Mouse (Mus musculus) urinary bladder, adult 18-20 months (tissue): Measurements from ENCODE around the gene Psmd7.

Experiments
- DNase-seq, 2 experiments: peaks; one replicate each; pipeline ENCODE4 v3.0.0; 2022; ENCODE audit warnings: low spot score in 2 of 2, mixed read lengths in 2 of 2

Psmd7 gene

DNA sequence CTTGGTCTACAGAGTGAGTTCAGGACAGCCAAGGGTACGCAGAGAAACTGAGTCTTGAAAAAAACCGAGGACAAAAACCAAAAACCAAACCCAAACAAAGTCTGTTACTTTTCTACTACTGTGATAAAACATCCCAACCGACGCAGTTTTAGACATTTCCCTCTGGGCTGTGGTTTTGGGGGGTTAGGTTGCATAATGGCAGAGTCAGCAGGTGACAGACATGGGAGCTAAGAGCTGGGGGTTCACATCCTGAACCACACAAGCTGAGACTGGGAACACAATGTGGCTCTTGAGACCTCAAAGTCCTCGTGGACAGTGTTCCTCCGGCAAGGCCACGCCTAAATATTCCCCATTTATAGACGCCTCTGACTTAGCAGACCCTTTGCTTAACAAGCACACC lies 10.1 kb downstream of the Psmd7 start:
- no peak for DNase-seq

DNA sequence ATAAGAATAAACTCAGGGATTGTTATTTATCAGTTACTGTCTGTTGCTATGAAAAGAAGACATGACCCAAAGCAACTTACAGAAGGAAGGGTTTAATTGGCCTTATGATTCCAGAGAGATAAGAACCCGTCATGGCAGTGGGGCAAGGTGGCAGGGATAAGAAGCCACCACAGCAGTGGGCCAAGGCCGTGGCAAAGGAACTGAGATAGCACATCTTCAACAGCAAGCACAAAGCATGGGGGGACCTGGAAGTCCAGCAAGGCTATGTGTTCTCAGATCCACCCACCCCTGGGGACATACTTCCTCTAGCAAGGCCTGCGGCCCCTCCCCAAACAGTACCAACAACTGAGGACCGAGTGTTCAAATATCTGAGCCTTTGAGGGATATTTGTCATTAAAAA lies 10.6 kb downstream of the Psmd7 start:
- no peak for DNase-seq

DNA sequence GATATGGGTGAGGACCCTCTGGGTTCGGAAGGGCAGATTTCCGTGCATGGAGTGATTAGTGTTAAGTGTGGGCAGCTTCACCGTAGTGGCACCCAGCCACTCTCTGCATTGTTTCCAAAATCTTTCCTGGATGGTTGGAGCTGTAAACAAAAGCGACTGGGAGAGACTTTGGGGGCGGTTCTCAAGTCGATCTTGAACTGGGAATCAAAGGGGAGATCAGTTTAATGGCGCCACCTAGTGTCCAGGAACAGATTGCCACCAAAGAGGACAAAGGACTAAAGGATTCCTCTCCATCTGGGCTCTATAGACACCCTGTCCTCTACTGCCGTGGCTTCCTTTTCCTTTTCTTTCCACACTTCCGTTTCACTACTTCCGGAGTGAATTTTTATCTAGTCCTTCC lies 11.6 kb downstream of the Psmd7 start:
- DNase-seq, result peak; percentile 37 to 56

DNA sequence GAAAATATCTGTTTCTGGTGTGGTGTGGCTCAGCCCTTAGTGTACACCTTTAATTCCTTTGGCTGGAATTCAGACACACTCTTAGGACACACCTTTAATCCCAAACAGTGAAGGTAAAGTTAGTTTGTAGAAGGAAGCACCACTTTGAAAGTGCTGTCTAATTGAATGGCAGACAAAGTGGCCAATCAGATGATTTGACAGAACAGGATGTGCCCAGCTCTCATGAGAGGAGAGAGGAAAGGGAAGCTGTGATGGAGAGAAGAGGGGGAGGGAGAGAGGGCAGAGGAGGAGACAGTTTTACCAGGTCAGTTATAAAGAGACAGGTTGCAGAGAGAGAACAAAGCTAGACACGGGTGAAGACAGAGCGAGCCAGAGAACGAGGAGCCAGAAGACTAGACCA lies 13.5 kb downstream of the Psmd7 start:
- DNase-seq, result no peak

DNA sequence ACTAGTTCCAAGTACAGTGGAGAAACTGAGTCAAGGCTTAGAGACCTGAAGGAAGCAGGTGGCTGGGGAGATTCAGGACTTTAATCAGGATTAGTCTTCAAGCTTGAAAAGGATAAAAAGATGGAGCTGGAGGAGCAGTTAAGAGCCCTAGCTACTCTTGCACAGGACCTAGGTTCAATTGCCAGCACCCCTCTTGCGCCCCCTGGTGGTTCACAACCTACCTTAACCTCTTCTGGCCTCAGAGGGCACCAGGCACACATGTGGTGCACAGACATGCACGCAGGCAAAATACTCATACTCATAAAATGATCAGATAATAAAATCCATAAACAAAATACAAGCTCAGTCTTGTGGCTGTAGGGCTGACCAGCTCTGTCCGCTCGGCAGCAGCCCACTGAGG lies 15.8 kb downstream of the Psmd7 start:
- DNase-seq, result peak; percentile 26 to 31

DNA sequence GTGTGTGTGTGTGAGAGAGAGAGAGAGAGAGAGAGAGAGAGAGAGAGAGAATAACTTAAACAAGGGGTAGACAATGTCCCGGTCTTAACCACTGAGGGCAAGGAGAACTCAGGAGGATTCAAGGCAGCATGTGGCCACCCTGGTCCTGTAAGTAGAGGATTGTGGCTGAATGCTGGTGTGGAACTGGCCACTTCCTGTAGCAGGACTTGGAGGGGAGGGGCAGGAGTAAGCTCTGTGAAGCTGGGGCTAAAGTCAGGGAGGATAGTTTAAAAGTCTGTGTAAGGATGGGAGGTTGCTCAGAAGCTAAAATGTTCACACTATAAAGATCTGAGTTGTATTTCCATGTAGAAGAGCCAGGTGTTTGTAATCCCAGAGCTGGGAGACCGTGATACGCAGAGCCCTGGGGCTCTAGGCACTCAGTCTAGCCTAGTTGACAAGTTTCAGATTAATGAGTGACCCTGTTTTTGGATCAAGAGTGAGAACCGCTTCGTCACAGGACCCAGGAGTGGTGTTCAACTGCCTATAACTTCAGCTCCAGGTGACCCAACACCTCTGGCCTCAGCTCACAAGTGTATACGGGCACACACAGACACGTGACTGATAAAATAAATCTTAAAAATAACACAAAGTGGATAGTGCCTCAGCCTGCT lies 16.7 kb downstream of the Psmd7 start:
- no peak for DNase-seq

DNA sequence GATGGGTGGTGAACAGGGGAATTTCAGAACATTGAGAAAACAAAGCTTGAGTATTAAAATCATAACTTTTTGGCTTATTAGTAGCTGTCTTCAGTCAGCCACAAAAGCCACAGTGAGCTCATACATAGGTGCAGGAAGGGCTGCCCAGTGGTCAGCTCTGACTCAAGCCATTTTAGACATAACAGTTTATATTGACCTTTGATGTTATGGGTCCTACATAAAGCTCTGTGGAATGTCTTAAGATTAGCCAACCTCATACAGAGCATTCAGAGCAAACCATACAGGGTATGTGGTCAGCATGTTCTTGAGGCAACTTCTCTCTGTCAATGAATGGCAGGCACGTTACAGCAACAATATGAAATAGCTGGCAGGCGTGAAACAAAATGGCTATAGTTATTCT lies 17.2 kb downstream of the Psmd7 start:
- no peak for DNase-seq

DNA sequence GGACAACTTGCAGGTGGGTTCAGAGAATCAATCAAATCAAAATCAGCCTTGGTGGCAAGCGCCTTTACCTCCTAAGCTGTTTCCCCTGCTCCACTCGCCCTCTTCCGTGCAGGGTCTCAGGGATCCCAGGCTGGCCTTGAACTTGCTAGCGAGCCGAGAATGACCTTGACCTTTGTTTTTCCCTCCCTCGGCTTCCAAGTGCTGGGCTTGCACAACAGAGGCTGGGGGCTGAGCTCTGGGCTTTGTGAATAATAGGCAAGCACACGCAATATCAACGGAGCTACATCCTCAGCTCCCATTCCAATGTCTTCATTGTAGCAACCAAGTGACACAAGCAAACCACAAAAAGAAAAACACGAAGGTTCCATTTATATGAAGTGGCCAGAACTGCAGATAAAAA lies 26.1 kb downstream of the Psmd7 start:
- DNase-seq, result no peak

DNA sequence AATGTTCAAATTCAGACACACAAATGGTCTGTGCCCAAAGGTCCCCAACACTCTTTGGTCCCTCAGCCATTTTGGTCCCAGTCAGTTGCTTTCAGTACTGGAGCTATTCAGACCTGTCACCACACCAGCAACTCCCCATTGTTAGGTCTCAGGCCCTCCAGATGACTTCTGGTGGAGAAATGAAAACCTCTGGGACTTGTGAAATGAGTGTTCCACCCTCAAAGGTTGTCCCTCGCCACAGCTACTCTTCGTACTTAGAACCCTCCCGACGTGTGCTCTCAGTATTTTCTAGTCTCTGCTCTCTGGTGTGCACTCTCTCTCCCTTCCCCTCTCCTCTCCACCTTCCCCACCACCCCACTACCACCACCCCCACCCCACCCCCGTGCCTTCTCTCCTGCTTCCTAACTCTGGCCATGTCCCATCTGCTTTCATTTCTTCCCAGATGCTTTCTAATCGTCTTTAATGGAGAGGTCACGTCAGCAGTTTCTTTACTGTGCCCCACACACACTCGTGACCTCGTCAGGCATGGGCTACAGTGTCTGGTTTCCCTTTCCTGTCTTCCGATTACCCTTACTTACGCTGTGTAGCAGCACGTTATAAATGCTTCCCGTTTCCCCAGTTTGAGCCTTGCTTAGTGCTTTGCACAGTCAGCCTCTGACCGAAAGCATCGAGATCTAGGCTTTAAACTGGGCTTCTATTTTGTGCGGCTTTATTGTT lies 27.3 kb downstream of the Psmd7 start:
- DNase-seq, result no peak

DNA sequence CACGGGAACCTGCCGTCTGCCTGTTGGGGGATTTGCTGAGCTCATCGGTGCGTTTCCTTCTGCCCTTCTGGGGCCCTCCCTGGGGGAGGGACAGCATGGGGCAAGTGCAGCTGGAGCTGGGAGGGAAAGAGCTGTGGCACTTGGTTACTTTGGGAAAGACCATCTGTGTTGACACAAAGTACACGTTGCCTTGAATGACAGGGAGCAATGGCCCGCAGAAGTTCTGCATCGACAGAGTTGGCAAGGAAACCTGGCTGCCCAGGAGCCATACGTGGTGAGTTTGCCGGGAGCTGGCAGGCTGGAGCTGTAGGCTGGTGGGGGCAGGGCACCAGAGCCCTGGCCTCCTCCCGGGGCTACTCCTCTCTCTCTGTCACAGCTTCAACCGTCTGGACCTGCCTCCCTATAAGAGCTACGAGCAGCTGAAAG lies 31.7 kb downstream of the Psmd7 start:
- no peak for DNase-seq

DNA sequence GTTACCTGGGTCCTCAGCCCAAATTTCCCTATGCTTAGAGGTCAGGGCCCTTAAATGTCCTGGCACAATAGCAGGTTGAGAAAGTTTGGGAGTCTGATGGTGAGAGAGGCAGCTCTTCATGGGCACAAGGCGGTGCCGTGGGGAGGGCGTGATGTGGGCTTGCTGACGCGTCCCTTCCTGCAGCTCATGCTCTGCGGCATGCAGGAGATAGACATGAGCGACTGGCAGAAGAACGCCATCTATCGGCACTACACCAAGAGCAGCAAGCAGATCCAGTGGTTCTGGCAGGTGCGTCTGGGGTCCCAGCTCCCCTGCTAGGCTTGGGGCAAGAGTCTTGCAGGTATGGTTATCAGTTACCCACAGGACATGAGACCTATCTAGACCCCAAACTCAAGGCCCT lies 33.0 kb downstream of the Psmd7 start:
- DNase-seq, result no peak

DNA sequence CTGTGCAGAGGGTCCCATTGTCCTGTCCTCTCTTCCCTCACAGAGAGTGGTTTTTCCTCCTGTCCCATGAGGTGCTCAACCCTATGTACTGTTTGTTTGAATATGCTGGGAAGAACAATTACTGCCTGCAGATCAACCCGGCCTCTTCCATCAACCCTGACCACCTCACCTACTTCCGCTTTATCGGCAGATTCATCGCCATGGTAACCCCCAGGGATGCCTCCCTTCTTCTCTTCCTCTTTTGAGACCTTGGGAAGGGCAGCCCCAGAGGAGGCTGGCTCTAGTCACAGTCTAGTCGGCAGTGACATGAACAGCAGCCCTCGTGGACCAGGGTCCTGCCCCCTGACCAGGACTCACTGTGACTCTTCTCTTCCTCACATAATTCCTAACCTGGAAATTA lies 36.0 kb downstream of the Psmd7 start:
- DNase-seq, result no peak

DNA sequence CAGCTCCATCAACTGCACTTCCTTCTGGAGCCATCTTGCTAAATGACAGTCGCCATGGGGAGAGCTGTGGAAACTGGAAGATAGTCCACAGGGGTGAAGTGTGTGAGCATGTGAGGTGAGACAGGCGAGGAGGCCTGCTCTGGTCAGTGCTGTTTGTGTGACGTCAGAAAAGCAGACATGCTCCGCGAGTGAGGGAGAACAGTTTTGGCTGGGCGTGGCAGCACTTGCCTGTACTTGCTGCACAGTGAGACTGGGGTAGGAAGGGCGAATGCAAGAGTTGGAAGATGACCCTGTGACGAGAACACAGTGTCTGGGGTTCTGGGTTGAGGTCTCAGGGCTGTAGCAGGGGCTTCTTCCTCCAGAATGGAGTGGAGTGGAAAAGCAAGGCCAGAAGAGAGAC lies 41.4 kb downstream of the Psmd7 start:
- peak in 1 of 2 experiments; percentile 14 for DNase-seq

DNA sequence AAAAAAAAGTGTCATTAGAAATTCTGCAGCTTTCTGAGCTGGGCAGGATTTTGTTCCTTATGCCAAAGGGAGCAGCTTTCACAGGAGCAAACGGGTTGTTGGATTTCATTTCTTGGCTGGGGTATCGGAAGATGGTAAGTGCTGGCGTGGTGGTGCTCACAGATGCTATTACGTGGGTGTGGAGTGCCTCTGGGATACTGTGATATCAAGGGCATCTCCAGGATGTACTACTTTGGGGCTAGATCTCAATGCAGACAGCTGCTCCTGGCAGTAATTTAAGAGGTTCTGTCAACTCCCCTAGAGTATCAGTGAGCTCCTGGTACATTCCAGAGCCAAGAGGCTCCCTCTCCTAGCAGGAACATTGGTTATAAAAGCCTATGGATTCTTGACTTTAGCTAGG lies 42.1 kb downstream of the Psmd7 start:
- DNase-seq, result no peak

DNA sequence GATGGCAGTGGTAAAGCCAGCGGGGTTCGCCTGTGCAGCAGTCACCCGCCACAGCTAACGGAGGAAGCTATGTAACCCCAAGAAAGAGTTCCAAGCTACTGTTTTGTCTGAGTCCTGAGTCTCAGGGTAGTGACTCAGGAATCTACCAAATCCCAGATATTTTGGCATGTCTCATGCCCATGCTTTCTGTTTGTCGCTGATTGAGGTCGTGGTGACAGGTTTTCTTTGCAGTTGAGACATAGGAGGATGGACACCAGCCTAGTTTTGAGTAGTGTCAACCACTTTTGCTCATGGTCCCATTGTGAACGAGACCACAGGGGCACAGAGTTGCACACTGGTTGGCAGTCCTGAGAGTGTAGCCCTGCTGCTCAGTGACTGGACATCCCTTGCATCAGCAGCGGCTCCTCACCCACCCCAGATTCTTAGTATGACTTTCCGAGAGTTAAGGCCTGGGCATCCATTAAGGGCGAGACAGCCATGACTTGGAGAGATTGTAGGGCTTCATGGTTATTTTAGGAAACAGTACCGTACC lies 42.6 kb downstream of the Psmd7 start:
- DNase-seq, result no peak

DNA sequence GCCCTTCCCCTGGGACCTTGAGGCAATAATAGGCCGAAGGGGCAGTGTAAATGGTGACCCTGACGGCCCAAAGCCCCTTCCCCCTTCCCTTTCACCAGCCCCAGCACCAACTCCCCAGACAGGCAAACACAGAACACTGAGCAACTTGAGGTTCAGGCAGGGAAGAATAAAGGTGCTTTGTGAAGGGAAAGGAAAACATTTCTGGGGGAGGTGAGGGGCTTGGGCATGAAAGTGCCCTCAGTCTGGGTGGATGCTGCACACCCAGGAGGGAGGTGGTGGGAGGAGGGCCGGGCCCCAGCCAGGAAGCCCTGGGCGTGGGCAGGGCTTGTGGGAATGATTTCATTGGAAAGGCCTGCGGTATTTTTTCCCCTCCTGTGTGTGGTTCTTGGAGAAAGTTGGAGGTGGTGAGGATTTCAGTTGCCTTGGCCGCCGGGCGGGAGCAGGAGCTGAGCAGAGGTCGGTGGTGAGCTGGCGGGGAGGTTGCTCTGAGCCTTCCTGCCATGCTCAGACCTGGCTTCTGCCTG lies 43.6 kb downstream of the Psmd7 start:
- DNase-seq, result peak in 1 of 2 experiments; percentile 24

DNA sequence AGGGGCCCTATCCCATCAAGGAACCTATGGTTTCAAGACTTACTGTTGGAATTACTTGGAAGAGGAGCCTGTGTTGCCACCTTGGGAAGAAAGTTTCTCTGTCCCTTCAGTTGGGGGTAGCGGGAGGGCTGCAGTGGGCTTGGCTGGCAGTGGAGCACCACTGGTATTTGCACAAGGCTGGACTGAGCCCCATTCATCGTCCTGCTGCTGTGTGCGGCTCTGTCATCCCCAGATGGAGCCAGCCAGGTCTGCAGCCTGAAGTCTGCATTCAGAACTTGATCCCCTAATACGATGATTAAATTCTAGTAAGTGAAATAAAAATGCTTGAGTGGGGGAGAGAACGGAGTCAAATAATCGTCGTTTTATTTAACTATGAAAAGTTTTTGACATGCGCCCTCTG lies 44.1 kb downstream of the Psmd7 start:
- no peak for DNase-seq

DNA sequence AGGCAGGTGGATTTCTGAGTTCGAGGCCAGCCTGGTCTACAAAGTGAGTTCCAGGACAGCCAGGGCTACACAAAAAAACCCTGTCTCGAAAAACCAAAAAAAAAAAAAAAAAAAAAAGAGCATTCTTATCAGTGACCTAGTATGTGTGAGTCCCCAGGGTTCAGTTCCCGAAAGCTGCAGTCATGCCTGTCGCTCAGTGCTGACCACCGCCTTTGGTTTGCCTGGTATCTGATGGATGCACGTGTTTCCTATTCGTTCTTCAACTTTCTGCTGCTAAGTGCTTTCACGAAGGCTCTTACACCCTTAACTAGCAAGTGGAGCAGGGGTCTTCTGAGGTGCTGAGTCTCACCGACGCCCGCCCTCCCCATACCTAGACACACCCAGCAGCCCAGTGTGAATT lies 44.5 kb downstream of the Psmd7 start:
- no peak for DNase-seq

DNA sequence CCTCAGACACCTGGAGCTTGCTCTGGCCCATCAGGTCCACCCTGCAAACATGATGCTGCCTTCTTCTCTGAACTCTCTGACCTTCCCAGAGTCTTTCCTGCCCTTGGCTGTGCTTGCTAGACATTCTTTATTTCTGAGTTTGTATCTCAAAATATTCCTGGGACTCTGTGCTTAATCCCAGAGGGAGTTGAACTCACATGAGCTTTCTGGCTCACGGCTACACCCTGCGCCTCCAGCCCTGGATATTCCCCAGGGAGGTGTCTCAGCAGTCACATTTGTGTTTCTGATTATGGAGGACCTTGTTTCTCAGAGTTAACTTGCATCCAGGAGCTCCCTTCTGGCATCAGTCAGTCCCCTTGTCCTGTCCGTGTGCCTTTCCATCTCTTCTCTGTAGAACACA lies 46.1 kb downstream of the Psmd7 start:
- no peak for DNase-seq

DNA sequence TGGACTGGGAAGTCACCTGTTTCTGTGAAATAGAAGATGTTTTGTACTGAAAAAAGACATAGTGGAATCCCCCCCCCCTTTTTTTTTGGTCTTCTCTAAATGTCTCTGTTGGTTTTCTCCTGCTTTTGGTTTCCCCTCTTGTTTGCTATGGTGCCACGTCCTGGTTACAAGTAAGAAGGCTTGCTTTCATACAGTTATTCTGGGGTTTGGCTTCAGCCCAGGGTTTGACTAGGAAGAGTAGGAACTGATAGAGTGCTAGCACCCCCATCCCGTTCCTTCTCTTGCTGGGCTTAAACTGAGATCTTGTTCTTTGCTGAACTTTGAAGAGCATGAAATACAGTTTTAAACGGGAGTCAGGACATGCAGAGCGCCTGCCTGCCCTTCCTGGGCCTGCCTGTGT lies 46.9 kb downstream of the Psmd7 start:
- no peak for DNase-seq

DNA sequence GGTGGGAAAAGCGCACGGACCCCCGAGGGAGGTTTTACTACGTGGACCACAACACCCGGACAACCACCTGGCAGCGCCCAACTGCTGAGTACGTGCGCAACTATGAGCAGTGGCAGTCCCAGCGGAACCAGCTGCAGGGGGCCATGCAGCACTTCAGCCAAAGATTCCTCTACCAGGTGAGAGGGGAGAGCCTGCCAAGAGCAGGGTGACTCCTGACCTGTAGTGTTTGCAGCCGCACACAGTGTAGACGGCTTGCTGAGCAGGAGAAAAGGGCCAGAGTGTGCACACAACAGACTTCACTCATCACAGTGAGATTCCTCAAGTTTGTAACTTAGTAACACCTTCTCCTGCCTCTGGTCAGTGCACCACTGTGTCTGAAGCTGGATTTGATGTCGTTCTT lies 47.6 kb downstream of the Psmd7 start:
- no peak for DNase-seq

DNA sequence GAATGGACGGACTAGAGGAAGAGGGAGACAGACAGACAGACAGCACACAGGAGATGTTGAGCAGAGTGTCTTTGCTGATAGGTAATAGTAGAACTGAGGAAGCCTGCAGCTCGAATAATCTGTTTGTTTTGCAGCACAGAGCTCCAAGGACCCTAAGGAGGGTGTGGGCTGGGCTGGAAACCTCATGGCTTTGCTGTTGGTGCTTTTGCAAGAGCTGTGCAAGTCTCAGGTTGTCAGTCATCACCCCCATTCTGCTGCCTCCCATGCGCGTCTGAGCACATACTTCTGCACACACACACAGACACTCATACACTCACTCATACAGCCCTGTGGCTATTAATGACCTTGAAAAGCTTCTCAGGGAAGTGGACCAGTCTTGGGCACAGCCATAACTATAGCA lies 50.8 kb downstream of the Psmd7 start:
- no peak for DNase-seq
